Mouse (Mus musculus) liver (tissue): ENCODE data around the gene Tcf15.
A peak's percentile ranks its signal among the peaks of the same experiment; 100 is the strongest.

Experiments used
- DNase-seq: peaks from one replicate; pipeline ENCODE4 v3.0.0-alpha.2; 2020; ENCODE audit warnings: mixed read lengths

Gene Tcf15

GRCm38 (mm10) chr2:152128597-152128996, 14.8 kb upstream of the Tcf15 start:
- no peak for DNase-seq

- no peak for DNase-seq
Measured at GRCm38 (mm10) chr2:152129778-152130177, 13.6 kb upstream of the Tcf15 start.

GRCm38 (mm10) chr2:152132016-152132415, 11.3 kb upstream of the Tcf15 start:
- DNase-seq = no peak

- DNase-seq = no peak
Measured at GRCm38 (mm10) chr2:152132691-152133090, 10.7 kb upstream of the Tcf15 start.

GRCm38 (mm10) chr2:152139191-152139987, 4.0 kb upstream of the Tcf15 start:
- no peak for DNase-seq

GRCm38 (mm10) chr2:152140941-152141340, 2.4 kb upstream of the Tcf15 start:
- DNase-seq = no peak

GRCm38 (mm10) chr2:152141491-152141890, 1.9 kb upstream of the Tcf15 start:
- no peak for DNase-seq

- DNase-seq = peak; percentile 33
Measured at GRCm38 (mm10) chr2:152142046-152142445, 1.3 kb upstream of the Tcf15 start.

- DNase-seq = no peak
Measured at GRCm38 (mm10) chr2:152142571-152142970, 790 bp upstream of the Tcf15 start.

- DNase-seq = no peak
Measured at GRCm38 (mm10) chr2:152144158-152144450, 743 bp downstream of the Tcf15 start.

GRCm38 (mm10) chr2:152144501-152144900, 1.1 kb downstream of the Tcf15 start:
- DNase-seq = no peak

GRCm38 (mm10) chr2:152145711-152146110, 2.4 kb downstream of the Tcf15 start:
- no peak for DNase-seq

GRCm38 (mm10) chr2:152147079-152147478, 3.7 kb downstream of the Tcf15 start:
- no peak for DNase-seq

GRCm38 (mm10) chr2:152148675-152149074, 5.3 kb downstream of the Tcf15 start:
- DNase-seq = no peak

GRCm38 (mm10) chr2:152149891-152150290, 6.5 kb downstream of the Tcf15 start:
- DNase-seq = no peak

GRCm38 (mm10) chr2:152150373-152150772, 7.0 kb downstream of the Tcf15 start:
- DNase-seq = no peak

- no peak for DNase-seq
Measured at GRCm38 (mm10) chr2:152153361-152153760, 10.0 kb downstream of the Tcf15 start.

- DNase-seq = peak; percentile 48
Measured at GRCm38 (mm10) chr2:152155414-152156208, 12.2 kb downstream of the Tcf15 start.

- no peak for DNase-seq
Measured at GRCm38 (mm10) chr2:152156471-152156870, 13.1 kb downstream of the Tcf15 start.

- DNase-seq = no peak
Measured at GRCm38 (mm10) chr2:152159487-152159886, 16.1 kb downstream of the Tcf15 start.

- no peak for DNase-seq
Measured at GRCm38 (mm10) chr2:152166257-152166656, 22.9 kb downstream of the Tcf15 start.

GRCm38 (mm10) chr2:152167851-152168290, 24.5 kb downstream of the Tcf15 start:
- no peak for DNase-seq

- DNase-seq = no peak
Measured at GRCm38 (mm10) chr2:152169377-152169776, 26.0 kb downstream of the Tcf15 start.

GRCm38 (mm10) chr2:152174861-152175260, 31.5 kb downstream of the Tcf15 start:
- no peak for DNase-seq
